Mouse (Mus musculus): ENCODE measurements around the gene Pcsk7.
A peak's percentile ranks its signal among the peaks of the same experiment; 100 is the strongest.

The Pcsk7 gene

GRCm38 (mm10) chr9:45939794-45940193 lies 33.5 kb downstream of the Pcsk7 start:
- no peak for DNase-seq

- DNase-seq: peak; percentile 51
Observed at GRCm38 (mm10) chr9:45941329-45941888, 35.1 kb downstream of the Pcsk7 start.

- DNase-seq: no peak
Observed at GRCm38 (mm10) chr9:45942464-45942863, 36.2 kb downstream of the Pcsk7 start.

- DNase-seq: no peak
Observed at GRCm38 (mm10) chr9:45942916-45943315, 36.6 kb downstream of the Pcsk7 start.

GRCm38 (mm10) chr9:45943628-45944505 lies 37.6 kb downstream of the Pcsk7 start:
- DNase-seq: no peak

GRCm38 (mm10) chr9:45944506-45945400 lies 38.5 kb downstream of the Pcsk7 start:
- DNase-seq: no peak

GRCm38 (mm10) chr9:45945721-45946120 lies 39.4 kb downstream of the Pcsk7 start:
- no peak for DNase-seq

- DNase-seq: no peak
Observed at GRCm38 (mm10) chr9:45946182-45946871, 40.0 kb downstream of the Pcsk7 start.

GRCm38 (mm10) chr9:45946872-45947183 lies 40.5 kb downstream of the Pcsk7 start:
- DNase-seq: no peak

- no peak for DNase-seq
Observed at GRCm38 (mm10) chr9:45952057-45952456, 45.8 kb downstream of the Pcsk7 start.

GRCm38 (mm10) chr9:45952890-45953289 lies 46.6 kb downstream of the Pcsk7 start:
- DNase-seq: no peak

GRCm38 (mm10) chr9:45953511-45954293 lies 47.4 kb downstream of the Pcsk7 start:
- no peak for DNase-seq

- peak; percentile 63 for DNase-seq
Observed at GRCm38 (mm10) chr9:45954294-45955106, 48.2 kb downstream of the Pcsk7 start.

- peak; percentile 95 for DNase-seq
Observed at GRCm38 (mm10) chr9:45955107-45955963, 49.0 kb downstream of the Pcsk7 start, which contains the start of gene Sidt2. Sidt2 (minus strand) TSS chr9:45955258.

- DNase-seq: no peak
Observed at GRCm38 (mm10) chr9:45958023-45958670, 51.9 kb downstream of the Pcsk7 start.

- no peak for DNase-seq
Observed at GRCm38 (mm10) chr9:45958851-45959250, 52.6 kb downstream of the Pcsk7 start.

GRCm38 (mm10) chr9:45959661-45960060 lies 53.4 kb downstream of the Pcsk7 start:
- no peak for DNase-seq

- DNase-seq: no peak
Observed at GRCm38 (mm10) chr9:45961855-45962254, 55.6 kb downstream of the Pcsk7 start.

GRCm38 (mm10) chr9:45963577-45963976 lies 57.3 kb downstream of the Pcsk7 start:
- no peak for DNase-seq

- DNase-seq: no peak
Observed at GRCm38 (mm10) chr9:45976884-45977283, 70.6 kb downstream of the Pcsk7 start.

All from embryo, embryonic 11 days (tissue).